Mouse (Mus musculus): ENCODE measurements around the gene Glt6d1. TPM values are rescaled to one million over a fixed set of nuclear protein-coding genes. Genes with fewer than 3 reads are reported as not detected.
"Not testable (repeated sequence)": the region's sequence is repeated elsewhere in the genome, so short reads cannot be mapped to it uniquely, and the experiment has no call there.

The Glt6d1 gene
- not detected for total RNA-seq (2021)
- long read RNA-seq, experiment 1, result 0 reads
- long read RNA-seq, experiment 2, result 0 reads

GRCm38 (mm10) chr2:25815748-25816147 is at the start of gene Glt6d1:
Glt6d1 (minus strand) TSS chr2:25815848.
- not testable (repeated sequence) for H3K4me3 ChIP-seq; DNase-seq (ENCODE audit: low spot score in 2 of 2); H3K27ac ChIP-seq

DNA sequence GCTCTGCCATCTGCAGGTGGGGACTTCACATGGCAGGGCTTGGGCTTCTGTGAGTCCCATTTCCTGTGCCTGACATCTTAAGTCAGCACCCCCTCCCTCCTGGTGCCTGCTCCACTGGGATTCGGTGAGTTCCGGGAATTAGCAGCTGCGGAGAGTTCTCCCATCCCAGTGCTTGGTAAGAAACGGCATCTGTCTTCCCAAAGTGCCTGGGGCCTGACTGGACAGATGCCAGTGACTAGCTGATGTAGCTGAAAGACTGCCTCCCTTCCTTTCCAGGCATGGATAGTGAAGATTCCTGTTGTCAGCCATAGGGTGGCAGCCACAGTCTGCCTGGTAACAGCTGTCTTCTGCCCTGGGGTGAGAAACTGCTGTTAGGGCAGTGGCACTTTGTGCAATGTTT is 49.8 kb upstream of the Glt6d1 start:
- peak; percentile 59 for TF ChIP-seq CTCF (conservative IDR thresholded peaks at IDR 0.05)
- peak; percentile 29 to 61 for DNase-seq (ENCODE audit: low spot score in 2 of 2)
- Histone ChIP-seq H3K4me3 (no peak overlapping the region), H3K27ac (no peak overlapping the region)

DNA sequence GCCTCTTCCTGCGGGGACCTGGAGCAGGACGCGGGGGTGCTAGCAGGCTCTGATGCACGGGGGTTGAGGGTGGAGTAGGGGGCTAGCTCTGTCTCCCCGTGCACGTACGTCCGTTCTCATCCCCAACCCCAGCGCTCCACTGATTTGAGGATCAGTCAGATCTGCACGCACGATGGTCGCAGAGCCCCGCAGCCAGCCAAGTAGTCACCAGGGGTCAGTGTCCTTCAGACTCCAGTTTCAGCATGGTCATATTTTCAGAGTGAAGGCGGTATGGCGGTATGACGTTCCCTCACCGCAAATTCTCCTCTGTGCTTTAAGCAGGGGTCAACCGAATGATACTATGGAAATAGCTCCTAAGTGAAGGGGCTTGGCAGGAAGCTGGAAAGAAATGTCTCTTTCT is 48.6 kb upstream of the Glt6d1 start:
- TF ChIP-seq CTCF (conservative IDR thresholded peaks at IDR 0.05), result no peak
- no peak for DNase-seq (ENCODE audit: low spot score in 2 of 2)
- H3K4me3 ChIP-seq, result peak overlapping the region; percentile 53; the same call in 1 of the 2 replicates
- H3K27ac ChIP-seq, result peak overlapping the region; percentile 23; the same call in 1 of the 2 replicates

- Histone ChIP-seq H3K27ac (peak within 1 kb of the TSS; percentile 23; the same call in 1 of the 2 replicates), H3K4me3 (peak within 1 kb of the TSS; percentile 53)
- TF ChIP-seq CTCF (conservative IDR thresholded peaks at IDR 0.05), result no peak
- no peak for DNase-seq (ENCODE audit: low spot score in 2 of 2)
Measured at GRCm38 (mm10) chr2:25863337-25864131, 47.9 kb upstream of the Glt6d1 start, which contains the start of gene Kcnt1. Kcnt1 (plus strand) TSS chr2:25863734.

DNA sequence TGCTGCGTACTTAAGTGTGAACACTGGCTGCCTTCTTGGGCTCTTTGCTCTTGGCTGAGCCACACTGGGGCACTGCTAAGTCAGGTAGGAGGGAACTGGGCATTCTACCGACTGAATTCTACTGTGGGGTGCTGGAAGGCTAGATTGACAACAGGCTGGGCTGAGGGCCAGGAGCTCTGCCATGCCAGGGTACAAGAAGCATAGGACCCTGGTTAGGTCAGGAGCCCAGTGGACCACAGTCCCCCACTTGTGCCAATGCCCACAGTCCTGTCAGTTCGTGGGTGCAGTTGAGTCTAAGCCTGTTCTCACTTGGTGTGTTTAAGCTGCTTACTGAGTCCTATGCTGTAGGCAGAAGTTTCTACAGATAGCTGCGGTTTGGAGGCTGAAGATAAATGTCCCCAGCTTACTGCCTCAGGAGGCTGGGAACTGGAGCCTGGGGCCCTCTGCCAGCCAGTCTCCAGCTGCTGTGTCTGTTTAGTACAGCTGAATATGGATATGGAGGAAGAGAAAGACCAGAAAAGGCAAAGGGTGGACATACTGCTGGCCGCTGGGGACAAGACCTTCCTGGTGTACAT is 47.1 kb upstream of the Glt6d1 start:
- DNase-seq (ENCODE audit: low spot score in 2 of 2), result no peak
- Histone ChIP-seq H3K4me3 (no peak overlapping the region), H3K27ac (no peak overlapping the region)
- no peak for TF ChIP-seq CTCF (conservative IDR thresholded peaks at IDR 0.05)

DNA sequence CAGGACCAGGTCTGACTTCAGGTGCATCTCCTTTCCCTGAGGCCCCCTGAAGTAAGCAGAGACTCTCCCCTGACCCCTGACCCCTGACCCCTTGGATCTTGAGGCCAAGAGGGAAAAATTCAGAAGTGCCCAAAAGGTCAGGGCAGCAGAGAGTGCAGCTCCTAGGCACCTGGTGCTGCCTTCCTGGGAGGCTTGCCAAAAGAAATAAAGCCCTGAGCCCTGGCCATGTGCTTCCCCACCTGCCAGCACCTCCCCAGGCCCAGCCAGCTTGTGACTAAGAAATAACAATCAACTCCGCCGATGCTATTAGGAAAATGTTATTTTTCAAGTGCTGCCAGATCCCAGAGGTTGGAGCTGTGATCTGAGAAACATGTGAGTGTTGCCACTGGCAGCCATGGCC is 46.4 kb upstream of the Glt6d1 start:
- Histone ChIP-seq H3K4me3 (no peak overlapping the region), H3K27ac (no peak overlapping the region)
- no peak for DNase-seq (ENCODE audit: low spot score in 2 of 2)
- no peak for TF ChIP-seq CTCF (conservative IDR thresholded peaks at IDR 0.05)

- H3K27ac ChIP-seq, result no peak overlapping the region
Measured at GRCm38 (mm10) chr2:25859891-25860290, 44.2 kb upstream of the Glt6d1 start.

DNA sequence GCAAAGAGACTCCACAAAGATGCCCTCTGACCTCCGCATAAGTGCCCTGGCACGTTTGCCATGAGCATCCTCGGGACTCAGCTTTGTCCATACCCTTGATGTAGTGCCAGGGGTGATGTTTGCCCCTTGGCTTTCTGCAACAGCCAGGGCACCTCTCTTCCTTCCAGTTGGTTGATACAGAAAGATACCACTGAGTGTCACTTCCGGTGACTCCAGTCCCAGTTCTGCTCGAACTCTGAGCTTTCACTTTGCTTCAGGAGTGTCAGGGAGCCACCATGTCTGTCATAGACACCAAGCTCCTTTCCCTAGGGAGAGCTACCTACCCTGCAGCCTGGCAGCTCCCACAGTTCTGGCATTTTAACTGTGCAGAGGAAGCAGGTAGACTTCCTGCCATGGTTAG is 38.4 kb upstream of the Glt6d1 start:
- no peak for TF ChIP-seq CTCF (conservative IDR thresholded peaks at IDR 0.05)
- no peak overlapping the region for H3K4me3 ChIP-seq
- no peak for DNase-seq (ENCODE audit: low spot score in 2 of 2)

More at GRCm38 (mm10) chr2:25859891-25860290, 44.2 kb upstream of the Glt6d1 start:
- no peak for TF ChIP-seq CTCF (conservative IDR thresholded peaks at IDR 0.05)
- H3K4me3 ChIP-seq, result no peak overlapping the region
- DNase-seq (ENCODE audit: low spot score in 2 of 2), result no peak

GRCm38 (mm10) chr2:25852626-25853025 is 37.0 kb upstream of the Glt6d1 start:
- peak in 1 of 2 experiments; percentile 50 for DNase-seq (ENCODE audit: low spot score in 2 of 2)
- H3K4me3 ChIP-seq, result no peak overlapping the region
- TF ChIP-seq CTCF (conservative IDR thresholded peaks at IDR 0.05), result no peak
- peak overlapping the region; percentile 14; the same call in 1 of the 2 replicates for H3K27ac ChIP-seq

More for the DNA sequence above, 38.4 kb upstream of the Glt6d1 start:
- H3K27ac ChIP-seq, result no peak overlapping the region

DNA sequence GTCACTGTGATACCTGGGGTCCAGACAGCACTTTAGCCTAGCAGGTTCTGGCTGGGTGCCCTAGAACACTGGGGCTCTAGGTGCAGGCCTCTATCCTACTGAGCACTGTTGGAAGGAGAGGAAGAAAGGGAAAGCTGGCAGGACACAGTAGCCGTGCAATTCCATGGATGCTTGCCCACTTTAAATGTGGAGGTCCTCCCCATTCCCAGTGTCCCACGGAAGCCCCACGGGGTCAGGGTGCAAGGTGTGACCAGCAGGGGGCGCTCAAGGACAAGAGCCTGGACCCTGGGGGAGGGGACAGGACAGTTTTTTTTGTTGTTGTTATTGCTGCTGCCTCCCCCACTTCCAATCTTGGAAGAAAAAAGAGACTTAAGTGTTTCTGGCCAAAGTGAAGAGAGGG is 34.7 kb upstream of the Glt6d1 start:
- peak; percentile 91 for TF ChIP-seq CTCF (conservative IDR thresholded peaks at IDR 0.05)
- no peak overlapping the region for H3K27ac ChIP-seq
- no peak overlapping the region for H3K4me3 ChIP-seq
- DNase-seq (ENCODE audit: low spot score in 2 of 2), result peak in 1 of 2 experiments; percentile 60

DNA sequence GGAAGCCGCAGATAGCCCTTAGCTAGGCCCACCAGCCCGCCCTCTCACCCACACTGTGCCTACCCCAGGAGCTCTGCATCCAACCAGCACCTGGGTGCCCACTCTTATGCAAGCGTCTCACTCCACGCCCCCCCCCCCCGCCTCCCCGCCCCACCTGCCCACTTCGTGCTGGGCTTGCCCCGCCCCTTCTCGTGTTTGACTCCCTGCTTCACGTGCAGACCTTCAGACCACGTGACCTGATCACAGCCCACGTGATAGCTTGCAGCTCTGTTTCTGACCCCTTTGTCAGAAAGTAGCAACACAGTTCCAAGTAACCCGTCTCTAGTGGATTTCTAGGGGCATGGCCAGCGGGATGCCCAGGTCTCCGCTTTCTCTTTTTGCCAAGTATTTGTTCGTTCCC is 31.6 kb upstream of the Glt6d1 start, which contains the start of gene Sohlh1:
Gene Sohlh1 (minus strand): TSS at position 23 of the 400 bp plus-strand sequence.
- Histone ChIP-seq H3K4me3 (no peak within 1 kb of the TSS), H3K27ac (no peak within 1 kb of the TSS)
- TF ChIP-seq CTCF (conservative IDR thresholded peaks at IDR 0.05), result no peak
- DNase-seq (ENCODE audit: low spot score in 2 of 2), result no peak

- DNase-seq (ENCODE audit: low spot score in 2 of 2), result no peak
- H3K4me3 ChIP-seq, result no peak overlapping the region
- TF ChIP-seq CTCF (conservative IDR thresholded peaks at IDR 0.05), result no peak
- no peak overlapping the region for H3K27ac ChIP-seq
Measured at GRCm38 (mm10) chr2:25846516-25846915, 30.9 kb upstream of the Glt6d1 start.

GRCm38 (mm10) chr2:25844097-25844496 is 28.4 kb upstream of the Glt6d1 start:
- H3K4me3 ChIP-seq, result no peak overlapping the region
- TF ChIP-seq CTCF (conservative IDR thresholded peaks at IDR 0.05), result no peak
- DNase-seq (ENCODE audit: low spot score in 2 of 2), result peak; percentile 26 to 49
- H3K27ac ChIP-seq, result no peak overlapping the region; the same call in 1 of the 2 replicates

Data from layer of hippocampus, adult 2 months (tissue).